Mouse (Mus musculus) duodenum, adult 2 months (tissue): ENCODE data around the gene Olfr514. TPM values are rescaled to one million over a fixed set of nuclear protein-coding genes. Genes with fewer than 3 reads are reported as not detected.

Source experiments
- polyA plus RNA-seq: library from polyadenylated mRNA; depleted of rRNA; stranded (reverse); fragments of >200 nt; gene quantifications from 2 replicates; pipeline ENCODE4 v1.2.3, GENCODE M21; 2012; ENCODE audit warnings: low replicate concordance; rRNA removed

Gene Olfr514
- polyA plus RNA-seq, result not detected in 2 replicates

GRCm38 (mm10) chr7:108825897-108826296 lies at the start of gene Olfr514:
Gene Olfr514 (minus strand): TSS chr7:108825997.

GRCm38 (mm10) chr7:108872279-108872678 lies 46.5 kb upstream of the Olfr514 start, which contains the start of gene Olfr517:
Gene Olfr517 (minus strand): TSS chr7:108872379.

GRCm38 (mm10) chr7:108850429-108850828 lies 24.6 kb upstream of the Olfr514 start, which contains the start of gene Olfr516:
Gene Olfr516 (minus strand): TSS chr7:108850529.

Other genes starting within 250 kb of the Olfr514 start
- not detected in 2 replicates for gene Olfr506, start 215.2 kb downstream of the Olfr514 start, polyA plus RNA-seq
- not detected in 2 replicates for gene Olfr507, start 204.2 kb downstream of the Olfr514 start, polyA plus RNA-seq
- gene Olfr508, start 196.0 kb downstream of the Olfr514 start, polyA plus RNA-seq, result not detected in 2 replicates
- 0.02 TPM in 1 of 2 replicates, not detected in the other for gene Olfr509, start 174.1 kb downstream of the Olfr514 start, polyA plus RNA-seq
- not detected in 2 replicates for gene Olfr510, start 159.6 kb downstream of the Olfr514 start, polyA plus RNA-seq
- not detected in 2 replicates for gene Olfr512, start 112.7 kb downstream of the Olfr514 start, polyA plus RNA-seq
- gene Olfr513, start 75.0 kb downstream of the Olfr514 start, polyA plus RNA-seq, result not detected in 2 replicates
- not detected in 2 replicates for gene Olfr516, start 24.5 kb upstream of the Olfr514 start, polyA plus RNA-seq
- gene Olfr517, start 46.4 kb upstream of the Olfr514 start, polyA plus RNA-seq, result not detected in 2 replicates
- gene Olfr518, start 59.0 kb upstream of the Olfr514 start, polyA plus RNA-seq, result not detected in 2 replicates
- gene Olfr519, start 68.4 kb upstream of the Olfr514 start, polyA plus RNA-seq, result not detected in 2 replicates
- gene Nlrp10, start 104.2 kb upstream of the Olfr514 start, polyA plus RNA-seq, result 0.04 and 0.07 TPM in 2 replicates
- 278 and 415 TPM in 2 replicates for gene Eif3f, start 108.4 kb upstream of the Olfr514 start, polyA plus RNA-seq
- gene Tub, start 124.3 kb upstream of the Olfr514 start, polyA plus RNA-seq, result 0.44 and 0.92 TPM in 2 replicates